Mouse (Mus musculus): ENCODE measurements at regions not wholly inside any gene's neighbourhood (a gene's known extent, or its start where the extent isn't known, plus 50 kb on each side); places are given as distances from the start of the nearest gene placed in this dataset.

GRCm38 (mm10) chr8:126717652-126718155, 123.9 kb upstream of the Irf2bp2 start:
- DNase-seq (ENCODE audit: low spot score): no peak

GRCm38 (mm10) chr8:126715666-126716065, 121.9 kb upstream of the Irf2bp2 start:
- DNase-seq (ENCODE audit: low spot score): no peak

GRCm38 (mm10) chr8:126713602-126714145, 119.9 kb upstream of the Irf2bp2 start:
- DNase-seq (ENCODE audit: low spot score): no peak

- no peak for DNase-seq (ENCODE audit: low spot score)
Measured at GRCm38 (mm10) chr8:126713181-126713580, 119.4 kb upstream of the Irf2bp2 start.

- DNase-seq (ENCODE audit: low spot score): no peak
Measured at GRCm38 (mm10) chr8:126712749-126713148, 119.0 kb upstream of the Irf2bp2 start.

GRCm38 (mm10) chr8:126708956-126709355, 115.2 kb upstream of the Irf2bp2 start:
- DNase-seq (ENCODE audit: low spot score): no peak

GRCm38 (mm10) chr8:126707300-126707902, 113.6 kb upstream of the Irf2bp2 start:
- DNase-seq (ENCODE audit: low spot score): no peak

- DNase-seq (ENCODE audit: low spot score): no peak
Measured at GRCm38 (mm10) chr8:126706247-126706646, 112.5 kb upstream of the Irf2bp2 start.

GRCm38 (mm10) chr8:126705391-126705790, 111.6 kb upstream of the Irf2bp2 start:
- DNase-seq (ENCODE audit: low spot score): no peak

- no peak for DNase-seq (ENCODE audit: low spot score)
Measured at GRCm38 (mm10) chr8:126704706-126705105, 110.9 kb upstream of the Irf2bp2 start.

- no peak for DNase-seq (ENCODE audit: low spot score)
Measured at GRCm38 (mm10) chr8:126703546-126703945, 109.8 kb upstream of the Irf2bp2 start.

- no peak for DNase-seq (ENCODE audit: low spot score)
Measured at GRCm38 (mm10) chr8:126702294-126702693, 108.5 kb upstream of the Irf2bp2 start.

GRCm38 (mm10) chr8:126699389-126699775, 105.6 kb upstream of the Irf2bp2 start:
- no peak for DNase-seq (ENCODE audit: low spot score)

GRCm38 (mm10) chr8:126698601-126699388, 105.0 kb upstream of the Irf2bp2 start:
- no peak for DNase-seq (ENCODE audit: low spot score)

- no peak for DNase-seq (ENCODE audit: low spot score)
Measured at GRCm38 (mm10) chr8:126696346-126697010, 102.7 kb upstream of the Irf2bp2 start.

GRCm38 (mm10) chr8:126694370-126694769, 100.6 kb upstream of the Irf2bp2 start:
- DNase-seq (ENCODE audit: low spot score): no peak

GRCm38 (mm10) chr8:126693642-126694041, 99.9 kb upstream of the Irf2bp2 start:
- DNase-seq (ENCODE audit: low spot score): no peak

GRCm38 (mm10) chr8:126692711-126693110, 98.9 kb upstream of the Irf2bp2 start:
- no peak for DNase-seq (ENCODE audit: low spot score)

GRCm38 (mm10) chr8:126692263-126692662, 98.5 kb upstream of the Irf2bp2 start:
- DNase-seq (ENCODE audit: low spot score): no peak

- DNase-seq (ENCODE audit: low spot score): no peak
Measured at GRCm38 (mm10) chr8:126688450-126688849, 94.7 kb upstream of the Irf2bp2 start.

- DNase-seq (ENCODE audit: low spot score): no peak
Measured at GRCm38 (mm10) chr8:126688014-126688413, 94.2 kb upstream of the Irf2bp2 start.

GRCm38 (mm10) chr8:126686827-126687226, 93.0 kb upstream of the Irf2bp2 start:
- DNase-seq (ENCODE audit: low spot score): no peak

GRCm38 (mm10) chr8:126685365-126685764, 91.6 kb upstream of the Irf2bp2 start:
- no peak for DNase-seq (ENCODE audit: low spot score)
